Mouse (Mus musculus) lung, adult 2 months (tissue): ENCODE results near the gene Arhgef28. TPM values are rescaled to one million over a fixed set of nuclear protein-coding genes. Genes with fewer than 3 reads are reported as not detected.

ENCODE experiments used
- DNase-seq: peaks from one replicate; pipeline ENCODE4 v3.0.0; 2022
- H3K4me1 ChIP-seq: fragments of 200-500 bp; 2 replicates; pipeline ENCODE4 v1.6.1; 2011; ENCODE audit warnings: low read length; ENCODE audit not compliant: control insufficient read depth, insufficient read depth
- H3K4me3 ChIP-seq: fragments of 200-500 bp; replicated peaks from 2 replicates; pipeline ENCODE3; 2011; ENCODE audit warnings: low read depth, mild to moderate bottlenecking, control low read depth, low read length; ENCODE audit errors: extremely low read depth
- CTCF ChIP-seq: fragments of 200-500 bp; IDR thresholded peaks from 2 replicates; pipeline ENCODE4 v1.5.1; 2011; ENCODE audit warnings: mild to moderate bottlenecking, low read length, control low read depth; ENCODE audit not compliant: insufficient read depth
- POLR2A ChIP-seq: fragments of 200-500 bp; IDR thresholded peaks from 2 replicates; pipeline ENCODE4 v1.6.1; 2011; ENCODE audit warnings: low read depth, mild to moderate bottlenecking, control low read depth, low read length, borderline replicate concordance; ENCODE audit errors: extremely low read depth
- WGBS: fragments of 180-500 bp; shearing (Covaris S2); methylation state at CpG from one replicate; pipeline ENCODE4 v1.1.7; 2018; 5-methylcytosine and 5-hydroxymethylcytosine counted together
- polyA plus RNA-seq: library from polyadenylated mRNA; depleted of rRNA; stranded (reverse); fragments of >200 nt; gene quantifications from 2 replicates; pipeline ENCODE4 v1.2.3, GENCODE M21; 2012; rRNA removed

Gene Arhgef28
- polyA plus RNA-seq, 1 experiment = 16.0 TPM

- H3K4me1 ChIP-seq = no peaks in the 10 kb centered on the region
- no peak overlapping the region for H3K4me3 ChIP-seq
- 58% methylated on average over 6 of the region's 6 CpGs for WGBS
- DNase-seq = no peak
- TF ChIP-seq CTCF (no peak), POLR2A (no peak)
These were observed 348.4 kb downstream of the Arhgef28 start for GRCm38 (mm10) chr13:97857860-97858259.

- WGBS = 27% methylated on average over 8 of the region's 8 CpGs
- no peak for TF ChIP-seq POLR2A
- TF ChIP-seq CTCF = no peak
- H3K4me1 ChIP-seq = no peaks in the 10 kb centered on the region
- no peak for DNase-seq
- H3K4me3 ChIP-seq = no peak overlapping the region
These were observed 352.8 kb downstream of the Arhgef28 start for GRCm38 (mm10) chr13:97853356-97853968.

Other genes starting within 250 kb of the Arhgef28 start
- 4.2 and 6.8 TPM in 2 replicates for gene Utp15, start 56.6 kb upstream of the Arhgef28 start, polyA plus RNA-seq
- gene Ankra2, start 56.6 kb upstream of the Arhgef28 start, polyA plus RNA-seq = 10.9 and 11.8 TPM in 2 replicates
- 0.28 TPM in 1 of 2 replicates, not detected in the other for gene Gm21976, start 73.4 kb upstream of the Arhgef28 start, polyA plus RNA-seq
- gene Btf3, start 110.6 kb upstream of the Arhgef28 start, polyA plus RNA-seq = 119 and 162 TPM in 2 replicates
- gene Foxd1, start 147.8 kb upstream of the Arhgef28 start, polyA plus RNA-seq = 0.12 and 0.18 TPM in 2 replicates